Mouse (Mus musculus): ENCODE measurements around the gene Ttc1. TPM values are rescaled to one million over a fixed set of nuclear protein-coding genes. Genes with fewer than 3 reads are reported as not detected.

Ttc1 gene
- 6.4 and 6.8 TPM in 2 replicates for polyA plus RNA-seq (2012; rRNA removed)

GRCm38 (mm10) chr11:43747233-43748226, at the start of gene Ttc1:
Ttc1 (minus strand) TSS chr11:43748008.

GRCm38 (mm10) chr11:43681472-43682414, 66.1 kb downstream of the Ttc1 start, which contains the start of gene Pwwp2a:
Pwwp2a (plus strand) TSS chr11:43681998.

Other genes with a start within 250 kb of the Ttc1 start
- 5.9 and 6.4 TPM in 2 replicates for gene Ccnjl, start 219.2 kb downstream of the Ttc1 start, polyA plus RNA-seq (2012; rRNA removed)
- gene 4933415A04Rik, start 161.0 kb downstream of the Ttc1 start, polyA plus RNA-seq (2012; rRNA removed), result 0.23 and 0.37 TPM in 2 replicates
- gene Fabp6, start 146.5 kb downstream of the Ttc1 start, polyA plus RNA-seq (2012; rRNA removed), result 0.66 and 1.5 TPM in 2 replicates
- 12.2 and 13.9 TPM in 2 replicates for gene Pwwp2a, start 66.0 kb downstream of the Ttc1 start, polyA plus RNA-seq (2012; rRNA removed)
- 1.0 and 1.1 TPM in 2 replicates for gene Adra1b, start 153.2 kb upstream of the Ttc1 start, polyA plus RNA-seq (2012; rRNA removed)

Data from colon, adult 2 months (tissue).